Mouse (Mus musculus): Measurements from ENCODE around the gene Phc2. TPM values are rescaled to one million over a fixed set of nuclear protein-coding genes. Genes with fewer than 3 reads are reported as not detected.

Gene Phc2
- polyA plus RNA-seq, 1 experiment = 61.4 TPM

DNA sequence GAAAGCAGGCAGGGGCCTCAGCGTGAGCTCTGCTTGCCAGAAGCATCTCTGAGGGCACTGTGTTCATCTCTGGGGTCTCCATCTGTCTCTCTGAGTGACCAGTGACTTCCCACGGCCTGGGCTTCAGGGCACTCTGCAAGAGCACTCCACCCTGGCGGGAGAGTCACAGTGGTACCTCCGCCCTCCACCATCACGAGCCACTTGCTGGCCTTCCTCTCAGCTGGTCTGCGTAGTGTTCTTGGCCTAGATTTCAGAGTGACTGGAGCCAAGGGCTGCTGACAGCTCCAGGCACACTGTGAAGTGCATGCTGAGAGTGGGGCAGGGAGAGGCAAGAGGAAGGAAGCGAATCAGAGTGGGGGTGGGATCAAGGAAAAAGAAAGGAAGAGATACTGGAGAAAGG is 69.6 kb downstream of the Phc2 start:
- Histone ChIP-seq H3K4me1 (ENCODE audit: control insufficient read depth, insufficient read depth, low read length) (peaks cover 35% of the 10 kb centered on the region), H3K27ac (ENCODE audit: insufficient read depth, low read depth, low read length) (no peak overlapping the region), H3K4me3 (ENCODE audit: insufficient read depth, low read length) (no peak overlapping the region)
- no peak for TF ChIP-seq POLR2A (IDR thresholded peaks at IDR 0.05; ENCODE audit: borderline replicate concordance, low read depth, low read length)
- no peak for TF ChIP-seq CTCF (IDR thresholded peaks at IDR 0.05; ENCODE audit: low read depth, low read length)

DNA sequence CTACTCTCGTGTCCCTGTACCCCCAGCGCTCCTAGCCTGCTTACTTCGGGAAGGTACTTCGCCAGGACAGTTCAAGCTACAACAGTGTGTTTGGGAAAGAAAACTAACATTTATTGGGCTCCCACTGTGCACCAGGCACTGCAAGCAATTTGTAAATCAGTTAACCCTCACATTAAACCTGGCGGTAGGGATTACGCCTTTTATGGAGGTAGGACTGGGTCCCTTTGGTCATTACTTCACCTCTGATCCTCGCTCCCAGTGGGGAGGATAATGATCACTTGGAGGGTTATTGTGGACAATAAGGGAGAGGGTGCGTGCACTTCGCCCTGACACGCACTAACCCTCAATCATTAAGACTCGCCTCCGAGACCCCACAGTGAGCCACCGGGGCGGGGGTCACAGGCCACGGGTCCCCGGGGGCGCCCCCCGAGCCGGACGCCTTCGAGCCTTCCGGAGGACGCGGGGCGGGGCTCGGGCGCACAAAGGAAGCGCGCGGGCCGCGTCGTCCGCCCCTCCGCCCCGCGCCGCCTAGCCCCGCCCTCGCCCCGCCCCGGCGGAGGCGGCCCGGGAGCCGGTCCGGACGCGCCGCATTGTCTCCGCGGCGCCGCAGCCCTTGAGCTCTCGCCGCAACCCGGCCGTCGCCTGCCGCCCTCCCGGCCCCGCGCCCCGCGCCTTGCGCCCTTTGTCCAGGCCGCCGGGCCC is 72.7 kb downstream of the Phc2 start:
- peak overlapping the region; percentile 77 for H3K27ac ChIP-seq (ENCODE audit: insufficient read depth, low read depth, low read length)
- no peak for TF ChIP-seq POLR2A (IDR thresholded peaks at IDR 0.05; ENCODE audit: borderline replicate concordance, low read depth, low read length)
- TF ChIP-seq CTCF (IDR thresholded peaks at IDR 0.05; ENCODE audit: low read depth, low read length) = no peak
- peaks cover 38% of the 10 kb centered on the region for H3K4me1 ChIP-seq (ENCODE audit: control insufficient read depth, insufficient read depth, low read length)
- peak overlapping the region; percentile 81 for H3K4me3 ChIP-seq (ENCODE audit: insufficient read depth, low read length)

DNA sequence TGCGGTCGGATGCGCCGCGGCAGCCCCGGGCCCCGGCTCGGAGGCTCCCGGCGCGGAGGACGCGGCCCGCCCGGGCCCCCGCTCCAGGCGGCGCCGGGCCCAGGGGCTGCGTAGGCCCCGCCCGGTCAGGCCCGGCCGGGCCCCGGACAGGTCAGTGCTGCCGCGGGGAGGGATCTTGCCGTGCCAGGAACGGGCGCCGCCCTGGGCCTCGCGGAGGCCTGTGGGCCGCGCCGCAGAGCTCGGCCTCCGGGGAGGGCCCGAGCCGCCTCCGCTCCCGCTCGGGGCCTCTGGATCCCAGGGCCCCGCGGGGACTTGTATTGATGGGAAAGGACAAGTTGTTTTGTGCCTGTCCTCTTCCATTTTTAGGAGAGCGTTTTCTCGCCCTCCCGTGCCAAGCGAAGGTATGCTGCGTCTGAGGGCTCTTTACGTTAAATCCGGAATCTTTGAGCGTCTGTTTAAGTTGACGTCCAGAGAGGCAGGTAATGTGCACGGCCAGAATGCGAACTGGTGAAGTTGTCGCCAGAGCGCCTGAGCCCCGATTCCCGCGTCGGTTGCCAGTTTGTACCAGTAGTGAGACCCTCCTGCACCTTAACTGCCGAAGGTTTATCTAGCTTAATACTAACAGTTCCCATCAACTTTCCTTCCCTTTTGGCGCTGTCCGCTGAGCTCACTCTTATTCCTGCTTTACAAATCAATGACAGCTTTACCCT is 73.4 kb downstream of the Phc2 start:
- peak overlapping the region; percentile 77 for H3K27ac ChIP-seq (ENCODE audit: insufficient read depth, low read depth, low read length)
- peaks cover 40% of the 10 kb centered on the region for H3K4me1 ChIP-seq (ENCODE audit: control insufficient read depth, insufficient read depth, low read length)
- TF ChIP-seq CTCF (IDR thresholded peaks at IDR 0.05; ENCODE audit: low read depth, low read length) = no peak
- TF ChIP-seq POLR2A (IDR thresholded peaks at IDR 0.05; ENCODE audit: borderline replicate concordance, low read depth, low read length) = no peak
- peak overlapping the region; percentile 81 for H3K4me3 ChIP-seq (ENCODE audit: insufficient read depth, low read length)

DNA sequence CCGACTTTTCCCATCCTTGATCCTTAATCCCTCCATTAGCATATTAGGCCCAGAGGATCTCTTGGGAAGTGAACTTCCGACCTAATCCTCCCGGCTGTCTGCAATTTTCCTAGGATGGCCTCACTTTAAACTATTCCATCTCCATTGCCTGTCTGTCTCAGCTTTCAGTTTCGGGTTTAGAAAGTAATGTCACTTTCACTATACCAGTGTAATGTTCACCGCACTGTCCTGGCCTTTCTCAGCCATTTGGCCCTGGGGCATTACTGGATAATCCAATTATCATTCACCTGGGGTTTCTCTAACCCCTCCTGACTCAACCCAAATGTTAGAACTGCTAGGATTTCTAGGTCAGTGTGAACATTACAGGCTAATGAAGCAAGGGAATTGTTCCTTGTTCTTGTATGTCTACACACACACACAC is 73.9 kb downstream of the Phc2 start:
- peak overlapping the region; percentile 77 for H3K27ac ChIP-seq (ENCODE audit: insufficient read depth, low read depth, low read length)
- TF ChIP-seq POLR2A (IDR thresholded peaks at IDR 0.05; ENCODE audit: borderline replicate concordance, low read depth, low read length) (no peak), CTCF (IDR thresholded peaks at IDR 0.05; ENCODE audit: low read depth, low read length) (no peak)
- H3K4me1 ChIP-seq (ENCODE audit: control insufficient read depth, insufficient read depth, low read length) = peaks cover 44% of the 10 kb centered on the region
- H3K4me3 ChIP-seq (ENCODE audit: insufficient read depth, low read length) = peak overlapping the region; percentile 81

- Histone ChIP-seq H3K4me1 (ENCODE audit: control insufficient read depth, insufficient read depth, low read length) (peaks cover 45% of the 10 kb centered on the region), H3K27ac (ENCODE audit: insufficient read depth, low read depth, low read length) (peak overlapping the region; percentile 77), H3K4me3 (ENCODE audit: insufficient read depth, low read length) (peak overlapping the region; percentile 81)
- TF ChIP-seq CTCF (IDR thresholded peaks at IDR 0.05; ENCODE audit: low read depth, low read length) (no peak), POLR2A (IDR thresholded peaks at IDR 0.05; ENCODE audit: borderline replicate concordance, low read depth, low read length) (no peak)
Measured at GRCm38 (mm10) chr4:128729033-128729708, 74.7 kb downstream of the Phc2 start.

GRCm38 (mm10) chr4:128729709-128730037 is 75.2 kb downstream of the Phc2 start:
- TF ChIP-seq POLR2A (IDR thresholded peaks at IDR 0.05; ENCODE audit: borderline replicate concordance, low read depth, low read length) = no peak
- no peak for TF ChIP-seq CTCF (IDR thresholded peaks at IDR 0.05; ENCODE audit: low read depth, low read length)
- peak overlapping the region; percentile 77 for H3K27ac ChIP-seq (ENCODE audit: insufficient read depth, low read depth, low read length)
- H3K4me3 ChIP-seq (ENCODE audit: insufficient read depth, low read length) = peak overlapping the region; percentile 81
- H3K4me1 ChIP-seq (ENCODE audit: control insufficient read depth, insufficient read depth, low read length) = peaks cover 45% of the 10 kb centered on the region

- H3K4me1 ChIP-seq (ENCODE audit: control insufficient read depth, insufficient read depth, low read length) = peaks cover 48% of the 10 kb centered on the region
- H3K4me3 ChIP-seq (ENCODE audit: insufficient read depth, low read length) = peak overlapping the region; percentile 81
- peak overlapping the region; percentile 77 for H3K27ac ChIP-seq (ENCODE audit: insufficient read depth, low read depth, low read length)
- TF ChIP-seq POLR2A (IDR thresholded peaks at IDR 0.05; ENCODE audit: borderline replicate concordance, low read depth, low read length) (no peak), CTCF (IDR thresholded peaks at IDR 0.05; ENCODE audit: low read depth, low read length) (no peak)
Measured at GRCm38 (mm10) chr4:128730271-128730670, 75.8 kb downstream of the Phc2 start.

DNA sequence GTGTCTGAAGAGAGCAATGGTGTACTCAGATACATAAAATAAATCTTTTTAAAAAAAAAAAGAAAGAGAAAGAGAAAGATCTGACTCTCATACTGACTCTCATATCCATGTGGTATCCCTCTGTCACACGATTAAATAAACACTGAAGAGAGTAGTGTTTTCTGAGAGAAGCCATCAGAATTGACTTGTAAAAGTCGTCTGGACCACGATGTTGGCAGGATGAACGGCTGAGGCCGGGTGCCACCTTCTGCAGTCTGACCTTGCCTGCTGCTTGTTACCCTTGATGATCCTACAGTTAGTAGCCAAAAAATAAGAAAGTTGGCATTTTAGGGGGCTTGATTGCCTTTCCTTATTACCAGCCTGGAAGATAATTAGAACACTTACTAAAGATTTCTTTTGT is 78.3 kb downstream of the Phc2 start:
- H3K4me1 ChIP-seq (ENCODE audit: control insufficient read depth, insufficient read depth, low read length) = peaks cover 59% of the 10 kb centered on the region
- no peak overlapping the region for H3K4me3 ChIP-seq (ENCODE audit: insufficient read depth, low read length)
- peak overlapping the region; percentile 26; the same call in 1 of the 2 replicates for H3K27ac ChIP-seq (ENCODE audit: insufficient read depth, low read depth, low read length)

DNA sequence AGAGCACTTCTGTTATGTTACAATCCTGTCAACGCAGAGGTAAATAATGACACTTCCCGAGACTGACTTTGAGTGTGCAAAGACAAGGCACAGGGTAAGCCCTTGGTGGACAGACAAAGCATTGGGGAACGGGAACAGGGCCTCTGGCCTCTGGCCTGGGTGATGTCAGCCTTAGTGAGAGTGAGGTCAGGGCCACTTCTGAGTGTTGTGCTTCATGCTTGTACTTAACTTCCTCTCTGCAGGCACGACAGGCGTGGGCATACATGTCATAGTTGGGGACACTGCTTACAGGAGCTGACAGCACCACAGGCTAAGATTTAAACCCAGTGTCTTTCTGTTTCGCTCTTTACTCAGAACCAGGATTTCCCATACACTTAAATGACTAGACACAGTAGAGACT is 79.0 kb downstream of the Phc2 start:
- peaks cover 59% of the 10 kb centered on the region for H3K4me1 ChIP-seq (ENCODE audit: control insufficient read depth, insufficient read depth, low read length)
- H3K4me3 ChIP-seq (ENCODE audit: insufficient read depth, low read length) = no peak overlapping the region
- TF ChIP-seq CTCF (IDR thresholded peaks at IDR 0.05; ENCODE audit: low read depth, low read length) (no peak), POLR2A (IDR thresholded peaks at IDR 0.05; ENCODE audit: borderline replicate concordance, low read depth, low read length) (no peak)
- peak overlapping the region; percentile 65 for H3K27ac ChIP-seq (ENCODE audit: insufficient read depth, low read depth, low read length)

More for the DNA sequence above, 78.3 kb downstream of the Phc2 start:
- no peak for TF ChIP-seq CTCF (IDR thresholded peaks at IDR 0.05; ENCODE audit: low read depth, low read length)

- TF ChIP-seq CTCF (IDR thresholded peaks at IDR 0.05; ENCODE audit: low read depth, low read length) (no peak), POLR2A (IDR thresholded peaks at IDR 0.05; ENCODE audit: borderline replicate concordance, low read depth, low read length) (no peak)
- no peak overlapping the region for H3K4me3 ChIP-seq (ENCODE audit: insufficient read depth, low read length)
- peak overlapping the region; percentile 37 for H3K27ac ChIP-seq (ENCODE audit: insufficient read depth, low read depth, low read length)
- peaks cover 59% of the 10 kb centered on the region for H3K4me1 ChIP-seq (ENCODE audit: control insufficient read depth, insufficient read depth, low read length)
Measured at GRCm38 (mm10) chr4:128734217-128734616, 79.7 kb downstream of the Phc2 start.
